Mouse (Mus musculus) cerebellum, postnatal 36 days (tissue): Measurements from ENCODE around the gene Fuca1.

Experiments
- DNase-seq, 2 experiments: peaks; one replicate each; pipeline ENCODE4 v3.0.0; 2021 to 2022; ENCODE audit warnings: mixed read lengths in 2 of 2

Gene Fuca1

GRCm38 (mm10) chr4:135985193-135985592 lies 64.7 kb downstream of the Fuca1 start:
- no peak for DNase-seq

GRCm38 (mm10) chr4:135985769-135986168 lies 65.2 kb downstream of the Fuca1 start:
- no peak for DNase-seq

- peak in 1 of 2 experiments; percentile 27 for DNase-seq
Measured at GRCm38 (mm10) chr4:135986301-135986942, 65.9 kb downstream of the Fuca1 start.

- DNase-seq = peak; percentile 93
Measured at GRCm38 (mm10) chr4:135986943-135987710, 66.6 kb downstream of the Fuca1 start, which contains the start of gene Pithd1. TSS of gene Pithd1 (minus strand) at chr4:135987264.

- no peak for DNase-seq
Measured at GRCm38 (mm10) chr4:135987714-135988113, 67.2 kb downstream of the Fuca1 start.
